Mouse (Mus musculus): ENCODE measurements at regions not wholly inside any gene's neighbourhood (a gene's known extent, or its start where the extent isn't known, plus 50 kb on each side); places are given as distances from the start of the nearest gene placed in this dataset.

- no peak for DNase-seq (ENCODE audit: low spot score)
- no peak overlapping the region for H3K4me3 ChIP-seq (ENCODE audit: low read depth, low read length)
- H3K4me1 ChIP-seq (ENCODE audit: insufficient read depth, low read depth, low read length): no peaks in the 10 kb centered on the region
- no peaks in the 10 kb centered on the region for H3K36me3 ChIP-seq (replicated peaks)
- H3K27me3 ChIP-seq (ENCODE audit: insufficient read depth, low read length): no peaks in the 10 kb centered on the region
- TF ChIP-seq GATA1 (IDR thresholded peaks at IDR 0.05; ENCODE audit: borderline replicate concordance, low read length): no peak
- no peak for TF ChIP-seq POLR2AphosphoS5 (IDR thresholded peaks at IDR 0.05; ENCODE audit: insufficient replicate concordance, low read depth, low read length)
- TF ChIP-seq GATA2 (IDR thresholded peaks at IDR 0.05; ENCODE audit: borderline replicate concordance, low read depth, low read length): no peak
- TF ChIP-seq CTCF (IDR thresholded peaks at IDR 0.05; ENCODE audit: low read depth, low read length): no peak
- TF ChIP-seq TAL1 (conservative IDR thresholded peaks at IDR 0.05; ENCODE audit: low read depth, low read length): no peak
- ATAC-seq (ENCODE audit: extremely low read depth, insufficient number of reproducible peaks, low FRiP score, poor library complexity, severe bottlenecking): no peak
- H3K9me3 ChIP-seq (replicated peaks): no peaks in the 10 kb centered on the region
These were observed 720.7 kb downstream of the Cypt12 start for GRCm38 (mm10) chr3:18668936-18669335.

DNA sequence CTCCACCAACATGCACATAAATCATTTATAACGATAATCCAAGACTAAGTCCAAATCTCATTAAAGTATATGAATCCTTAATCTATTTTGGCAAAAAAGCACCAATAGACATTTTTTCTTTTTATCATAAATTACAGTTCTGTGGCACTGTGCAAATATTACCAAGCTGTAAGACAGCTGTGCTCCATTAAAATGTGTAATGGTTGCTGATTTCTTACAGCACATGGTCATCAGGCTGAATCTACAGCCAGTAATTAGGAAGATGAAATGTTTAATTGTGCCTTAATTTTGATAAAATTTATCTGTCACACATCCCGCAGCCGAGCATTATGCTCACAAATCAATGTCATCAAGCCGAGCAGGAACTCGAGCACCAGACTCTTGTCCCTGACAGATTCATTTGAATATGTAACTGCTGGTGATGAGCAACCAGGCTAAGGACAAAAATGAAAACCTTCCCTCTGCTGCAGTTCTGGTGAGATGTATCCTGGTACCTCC is 722.0 kb downstream of the Cypt12 start:
- ATAC-seq (ENCODE audit: extremely low read depth, insufficient number of reproducible peaks, low FRiP score, poor library complexity, severe bottlenecking): no peak

GRCm38 (mm10) chr3:18671681-18672080 is 723.5 kb downstream of the Cypt12 start:
- no peaks in the 10 kb centered on the region for H3K9me3 ChIP-seq (replicated peaks)
- TF ChIP-seq CTCF (IDR thresholded peaks at IDR 0.05; ENCODE audit: low read depth, low read length) (no peak), GATA2 (IDR thresholded peaks at IDR 0.05; ENCODE audit: borderline replicate concordance, low read depth, low read length) (no peak), TAL1 (conservative IDR thresholded peaks at IDR 0.05; ENCODE audit: low read depth, low read length) (no peak), POLR2AphosphoS5 (IDR thresholded peaks at IDR 0.05; ENCODE audit: insufficient replicate concordance, low read depth, low read length) (no peak), GATA1 (IDR thresholded peaks at IDR 0.05; ENCODE audit: borderline replicate concordance, low read length) (no peak)
- no peaks in the 10 kb centered on the region for H3K27me3 ChIP-seq (ENCODE audit: insufficient read depth, low read length)
- no peak overlapping the region for H3K4me3 ChIP-seq (ENCODE audit: low read depth, low read length)
- H3K36me3 ChIP-seq (replicated peaks): no peaks in the 10 kb centered on the region
- H3K4me1 ChIP-seq (ENCODE audit: insufficient read depth, low read depth, low read length): no peaks in the 10 kb centered on the region
- DNase-seq (ENCODE audit: low spot score): no peak
- ATAC-seq (ENCODE audit: extremely low read depth, insufficient number of reproducible peaks, low FRiP score, poor library complexity, severe bottlenecking): no peak

More for the DNA sequence above, 722.0 kb downstream of the Cypt12 start:
- no peak overlapping the region for H3K4me3 ChIP-seq (ENCODE audit: low read depth, low read length)
- no peaks in the 10 kb centered on the region for H3K27me3 ChIP-seq (ENCODE audit: insufficient read depth, low read length)
- H3K36me3 ChIP-seq (replicated peaks): no peaks in the 10 kb centered on the region
- H3K9me3 ChIP-seq (replicated peaks): no peaks in the 10 kb centered on the region
- no peak for DNase-seq (ENCODE audit: low spot score)
- H3K4me1 ChIP-seq (ENCODE audit: insufficient read depth, low read depth, low read length): no peaks in the 10 kb centered on the region
- TF ChIP-seq TAL1 (conservative IDR thresholded peaks at IDR 0.05; ENCODE audit: low read depth, low read length) (no peak), POLR2AphosphoS5 (IDR thresholded peaks at IDR 0.05; ENCODE audit: insufficient replicate concordance, low read depth, low read length) (no peak), CTCF (IDR thresholded peaks at IDR 0.05; ENCODE audit: low read depth, low read length) (no peak), GATA2 (IDR thresholded peaks at IDR 0.05; ENCODE audit: borderline replicate concordance, low read depth, low read length) (no peak), GATA1 (IDR thresholded peaks at IDR 0.05; ENCODE audit: borderline replicate concordance, low read length) (no peak)

- Histone ChIP-seq H3K4me3 (ENCODE audit: low read depth, low read length) (no peak overlapping the region), H3K36me3 (replicated peaks) (no peaks in the 10 kb centered on the region), H3K27me3 (ENCODE audit: insufficient read depth, low read length) (no peaks in the 10 kb centered on the region), H3K4me1 (ENCODE audit: insufficient read depth, low read depth, low read length) (no peaks in the 10 kb centered on the region), H3K9me3 (replicated peaks) (no peaks in the 10 kb centered on the region)
- TF ChIP-seq CTCF (IDR thresholded peaks at IDR 0.05; ENCODE audit: low read depth, low read length) (no peak), GATA2 (IDR thresholded peaks at IDR 0.05; ENCODE audit: borderline replicate concordance, low read depth, low read length) (no peak), TAL1 (conservative IDR thresholded peaks at IDR 0.05; ENCODE audit: low read depth, low read length) (no peak), GATA1 (IDR thresholded peaks at IDR 0.05; ENCODE audit: borderline replicate concordance, low read length) (no peak), POLR2AphosphoS5 (IDR thresholded peaks at IDR 0.05; ENCODE audit: insufficient replicate concordance, low read depth, low read length) (no peak)
- ATAC-seq (ENCODE audit: extremely low read depth, insufficient number of reproducible peaks, low FRiP score, poor library complexity, severe bottlenecking) (no peak), DNase-seq (ENCODE audit: low spot score) (no peak)
These were observed 735.3 kb downstream of the Cypt12 start for GRCm38 (mm10) chr3:18683346-18684101.

- DNase-seq (ENCODE audit: low spot score) (no peak), ATAC-seq (ENCODE audit: extremely low read depth, insufficient number of reproducible peaks, low FRiP score, poor library complexity, severe bottlenecking) (no peak)
- Histone ChIP-seq H3K9me3 (replicated peaks) (no peaks in the 10 kb centered on the region), H3K36me3 (replicated peaks) (no peaks in the 10 kb centered on the region), H3K4me1 (ENCODE audit: insufficient read depth, low read depth, low read length) (no peaks in the 10 kb centered on the region), H3K27me3 (ENCODE audit: insufficient read depth, low read length) (no peaks in the 10 kb centered on the region), H3K4me3 (ENCODE audit: low read depth, low read length) (no peak overlapping the region)
- TF ChIP-seq TAL1 (conservative IDR thresholded peaks at IDR 0.05; ENCODE audit: low read depth, low read length): no peak
These were observed 747.0 kb downstream of the Cypt12 start for GRCm38 (mm10) chr3:18695113-18695792.

- Histone ChIP-seq H3K4me3 (ENCODE audit: low read depth, low read length) (no peak overlapping the region), H3K9me3 (replicated peaks) (no peaks in the 10 kb centered on the region), H3K4me1 (ENCODE audit: insufficient read depth, low read depth, low read length) (no peaks in the 10 kb centered on the region), H3K27me3 (ENCODE audit: insufficient read depth, low read length) (no peaks in the 10 kb centered on the region), H3K36me3 (replicated peaks) (no peaks in the 10 kb centered on the region)
- TF ChIP-seq TAL1 (conservative IDR thresholded peaks at IDR 0.05; ENCODE audit: low read depth, low read length): no peak
- no peak for ATAC-seq (ENCODE audit: extremely low read depth, insufficient number of reproducible peaks, low FRiP score, poor library complexity, severe bottlenecking)
- DNase-seq (ENCODE audit: low spot score): no peak
These were observed 748.9 kb downstream of the Cypt12 start for GRCm38 (mm10) chr3:18696981-18697660.
